ENCODE assay signal across 8 mouse cellular contexts in the genomic region with DNA sequence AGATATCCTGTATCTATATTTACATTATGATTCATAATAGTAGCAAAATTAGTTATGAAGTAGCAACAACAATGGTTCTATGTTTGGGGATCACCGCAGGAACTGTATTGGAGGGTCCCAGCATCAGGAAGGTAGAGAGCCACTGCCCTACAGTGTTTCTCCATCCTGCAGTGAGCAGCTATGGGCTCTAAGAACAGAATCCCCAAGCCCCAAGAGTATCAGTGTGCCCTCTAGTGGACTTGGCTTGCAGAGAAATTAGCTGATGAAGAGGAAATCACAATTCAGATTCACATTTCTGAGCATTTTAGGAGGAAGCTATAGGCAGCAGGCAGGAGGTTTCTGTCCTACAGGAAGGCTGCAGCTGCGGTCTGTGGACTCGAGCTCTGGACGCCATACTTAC.
DNase-seq lines count a peak whose midpoint lies in the region; ATAC-seq and TF ChIP-seq lines count a peak whose summit lies in the region.

No protein-coding gene starts in this region.

- H3K9ac ChIP-seq in midbrain, embryonic 14.5 days (replicated peaks; ENCODE audit: low read length), result no peak overlapping the region
- H3K9ac ChIP-seq in lung, embryonic 14.5 days, result no peak overlapping the region

- no peak overlapping the region for H3K4me2 ChIP-seq in midbrain, embryonic 14.5 days (ENCODE audit: low read length)
- no peak overlapping the region for H3K4me2 ChIP-seq in lung, embryonic 14.5 days

- peak; percentile 63; the same call in 1 of the 2 replicates for TF ChIP-seq CTCF in brain, embryonic 14.5 days (IDR thresholded peaks at IDR 0.05; ENCODE audit: borderline replicate concordance, extremely low read depth, insufficient read depth, insufficient read length)
- TF ChIP-seq CTCF in lung, embryonic 14.5 days (IDR thresholded peaks at IDR 0.05; ENCODE audit: low read depth), result peak; percentile 76

- H3K36me3 ChIP-seq in midbrain, embryonic 14.5 days (ENCODE audit: control insufficient read depth, insufficient read depth, low read length), result peaks cover 96% of the 10 kb centered on the region
- peaks cover 98% of the 10 kb centered on the region for H3K36me3 ChIP-seq in midbrain, embryonic 10.5 days
- H3K36me3 ChIP-seq in lung, embryonic 14.5 days (ENCODE audit: insufficient read depth), result peaks cover 81% of the 10 kb centered on the region

- peak; percentile 48 for ATAC-seq in frontal cortex, adult (ENCODE audit: low TSS enrichment)
- ATAC-seq in midbrain, embryonic 14.5 days (ENCODE audit: low FRiP score, low TSS enrichment), result no peak
- ATAC-seq in lung, embryonic 14.5 days (ENCODE audit: insufficient read depth), result no peak
- ATAC-seq in megakaryocyte-erythroid progenitor cell, adult 5-6 weeks (replicated peaks; ENCODE audit: low FRiP score, low TSS enrichment, poor library complexity, severe bottlenecking), result no peak
- ATAC-seq in granulocyte monocyte progenitor cell, adult 5-6 weeks (replicated peaks; ENCODE audit: poor library complexity, severe bottlenecking), result no peak

- no peak overlapping the region for H3K4me3 ChIP-seq in midbrain, embryonic 14.5 days (replicated peaks; ENCODE audit: low read depth, low read length)
- H3K4me3 ChIP-seq in midbrain, embryonic 10.5 days, result no peak overlapping the region
- no peak overlapping the region for H3K4me3 ChIP-seq in lung, embryonic 14.5 days (ENCODE audit: low read depth, low read length)

- no peaks in the 10 kb centered on the region for H3K9me3 ChIP-seq in midbrain, embryonic 14.5 days (ENCODE audit: control insufficient read depth, low read length)
- H3K9me3 ChIP-seq in midbrain, embryonic 10.5 days (replicated peaks), result no peaks in the 10 kb centered on the region
- no peaks in the 10 kb centered on the region for H3K9me3 ChIP-seq in lung, embryonic 14.5 days (ENCODE audit: low read depth, low read length)

- DNase-seq in frontal cortex, postnatal 10 days (ENCODE audit: low spot score in 2 of 2), result no peak
- peak; percentile 75 for DNase-seq in midbrain, embryonic 14.5 days
- DNase-seq in midbrain, embryonic 10.5 days (ENCODE audit: low spot score), result no peak
- DNase-seq in brain, embryonic 14.5 days (ENCODE audit: low read depth), result peak; percentile 65
- DNase-seq in lung, embryonic 14.5 days, result peak; percentile 80

- 89% methylated on average over 4 of the region's 4 CpGs for WGBS in midbrain, embryonic 14.5 days
- WGBS in midbrain, embryonic 10.5 days, result 89% methylated on average over 4 of the region's 4 CpGs
- 83% methylated on average over 4 of the region's 4 CpGs for WGBS in lung, embryonic 14.5 days

- no peaks in the 10 kb centered on the region for H3K27me3 ChIP-seq in midbrain, embryonic 14.5 days (ENCODE audit: control insufficient read depth, insufficient read depth, low read length)
- H3K27me3 ChIP-seq in midbrain, embryonic 10.5 days (ENCODE audit: low read depth, poor library complexity, severe bottlenecking), result no peaks in the 10 kb centered on the region
- H3K27me3 ChIP-seq in lung, embryonic 14.5 days (ENCODE audit: insufficient read depth, low read length), result no peaks in the 10 kb centered on the region

- no peaks in the 10 kb centered on the region for H3K4me1 ChIP-seq in midbrain, embryonic 14.5 days (ENCODE audit: control insufficient read depth, insufficient read depth, low read length)
- H3K4me1 ChIP-seq in midbrain, embryonic 10.5 days, result no peaks in the 10 kb centered on the region
- no peaks in the 10 kb centered on the region for H3K4me1 ChIP-seq in lung, embryonic 14.5 days (ENCODE audit: insufficient read depth)

- no peak for TF ChIP-seq POLR2A in brain, embryonic 14.5 days (IDR thresholded peaks at IDR 0.05; ENCODE audit: borderline replicate concordance, extremely low read depth, insufficient read depth, insufficient read length, poor library complexity, severe bottlenecking)

- H3K27ac ChIP-seq in midbrain, embryonic 14.5 days (replicated peaks; ENCODE audit: low read depth, low read length), result no peak overlapping the region
- H3K27ac ChIP-seq in midbrain, embryonic 10.5 days (replicated peaks), result no peak overlapping the region
- H3K27ac ChIP-seq in lung, embryonic 14.5 days (ENCODE audit: low read depth), result no peak overlapping the region

Comparison
In these comparisons a context has a peak if more than half of its experiments do, and no peak if none do; other contexts are left out.
1. DNase-seq: peak in midbrain, embryonic 14.5 days (single experiment), brain, embryonic 14.5 days (single experiment) and lung, embryonic 14.5 days (single experiment); none in frontal cortex, postnatal 10 days (0 of 2) and midbrain, embryonic 10.5 days (single experiment).